Mouse (Mus musculus) CH12.LX (cell line): ENCODE data around the gene Asb18. TPM values are rescaled to one million over a fixed set of nuclear protein-coding genes. Genes with fewer than 3 reads are reported as not detected.

ENCODE experiments used
- DNase-seq: peaks from one replicate; pipeline ENCODE4 v3.0.0-alpha.2; 2013; ENCODE audit errors: extremely low read depth
- H3K27ac ChIP-seq: 2 replicates; pipeline ENCODE4 v1.5.1; 2012; ENCODE audit warnings: low read depth, mild to moderate bottlenecking, control low read depth, moderate library complexity; ENCODE audit not compliant: insufficient read depth
- H3K27me3 ChIP-seq: replicated peaks from 2 replicates; pipeline ENCODE3; 2012; ENCODE audit warnings: inconsistent platforms
- H3K36me3 ChIP-seq, 2 experiments: replicated peaks in 1 of 2; 2 replicates each; pipeline versions ENCODE3 to v1.6.1; 2012; ENCODE audit warnings: inconsistent platforms in 1 of 2, low read length in 1 of 2, mild to moderate bottlenecking in 1 of 2, mixed read lengths in 1 of 2, moderate library complexity in 1 of 2; ENCODE audit not compliant: control insufficient read depth in 1 of 2, insufficient read depth in 1 of 2
- H3K4me1 ChIP-seq, 2 experiments: 2 replicates each; pipeline ENCODE4 v1.6.1; 2012; ENCODE audit warnings: inconsistent platforms in 1 of 2, moderate library complexity in 1 of 2; ENCODE audit not compliant: insufficient read depth in 2 of 2, control insufficient read depth in 1 of 2
- H3K4me2 ChIP-seq: 2 replicates; pipeline ENCODE4 v1.6.1; 2012; ENCODE audit warnings: low read depth, mild to moderate bottlenecking, control low read depth; ENCODE audit not compliant: poor library complexity, insufficient read depth, severe bottlenecking
- H3K4me3 ChIP-seq, 3 experiments: fragments of 150-350 bp in 1 of 3; sonication (generic) in 1 of 3; replicated peaks in 1 of 3; 2 replicates each; pipeline versions ENCODE3 to v1.5.1; 2011 to 2012; ENCODE audit warnings: low read depth in 2 of 3, low read length in 2 of 3, mild to moderate bottlenecking in 2 of 3, moderate library complexity in 2 of 3, control low read depth in 1 of 3, improper control_type of control experiment in 1 of 3, inconsistent platforms in 1 of 3, mixed read lengths in 1 of 3; ENCODE audit not compliant: poor library complexity in 1 of 3
- H3K79me2 ChIP-seq: replicated peaks from 2 replicates; pipeline ENCODE4 v1.6.1; 2012; ENCODE audit warnings: mild to moderate bottlenecking, moderate library complexity; ENCODE audit not compliant: control insufficient read depth, poor library complexity, insufficient read depth, severe bottlenecking; ENCODE audit errors: extremely low read depth
- H3K9ac ChIP-seq: 2 replicates; pipeline ENCODE4 v1.6.1; 2012; ENCODE audit warnings: low read depth, mild to moderate bottlenecking, control low read depth, moderate library complexity; ENCODE audit not compliant: insufficient read depth
- H3K9me3 ChIP-seq: replicated peaks from 2 replicates; pipeline ENCODE3; 2012; ENCODE audit warnings: low read length, inconsistent platforms, mixed read lengths
- BHLHE40 ChIP-seq: IDR thresholded peaks from 2 replicates; pipeline ENCODE4 v1.6.1; 2011; ENCODE audit warnings: mild to moderate bottlenecking, low read depth, low read length, improper control_type of control experiment
- CHD1 ChIP-seq: IDR thresholded peaks from 2 replicates; pipeline ENCODE4 v1.6.1; 2012; ENCODE audit warnings: low read depth, low read length, improper control_type of control experiment, inconsistent platforms
- CTCF ChIP-seq, 2 experiments: IDR thresholded peaks in 1 of 2; conservative IDR thresholded peaks in 1 of 2; 2 replicates each; pipeline ENCODE4 v1.5.1; 2011 to 2012; ENCODE audit warnings: low read depth in 2 of 2, low read length in 2 of 2, improper control_type of control experiment in 1 of 2, inconsistent platforms in 1 of 2, mild to moderate bottlenecking in 1 of 2, moderate library complexity in 1 of 2
- EP300 ChIP-seq: IDR thresholded peaks from 2 replicates; pipeline ENCODE4 v1.6.1; 2011; ENCODE audit warnings: low read length, improper control_type of control experiment
- ETS1 ChIP-seq: conservative IDR thresholded peaks from 2 replicates; pipeline ENCODE4 v1.6.1; 2012; ENCODE audit warnings: low read depth, mild to moderate bottlenecking, inconsistent platforms, low read length, improper control_type of control experiment, moderate library complexity
- GABPA ChIP-seq: IDR thresholded peaks from 2 replicates; pipeline ENCODE4 v1.6.1; 2012; ENCODE audit warnings: low read depth, low read length, improper control_type of control experiment, inconsistent platforms; ENCODE audit not compliant: insufficient replicate concordance
- HCFC1 ChIP-seq: IDR thresholded peaks from 2 replicates; pipeline ENCODE4 v1.6.1; 2012; ENCODE audit warnings: low read depth, mild to moderate bottlenecking, inconsistent platforms, low read length, improper control_type of control experiment
- JUN ChIP-seq: IDR thresholded peaks from 2 replicates; pipeline ENCODE4 v1.6.1; 2011; ENCODE audit warnings: low read depth, mild to moderate bottlenecking, low read length, improper control_type of control experiment, moderate library complexity; ENCODE audit not compliant: insufficient read depth
- KAT2A ChIP-seq: IDR thresholded peaks from 2 replicates; pipeline ENCODE4 v1.6.1; 2012; ENCODE audit warnings: low read length, improper control_type of control experiment, inconsistent platforms; ENCODE audit not compliant: insufficient replicate concordance
- MAX ChIP-seq: IDR thresholded peaks from 2 replicates; pipeline ENCODE4 v1.6.1; 2011; ENCODE audit warnings: low read length, improper control_type of control experiment
- MAZ ChIP-seq: IDR thresholded peaks from 2 replicates; pipeline ENCODE4 v1.6.1; 2012; ENCODE audit warnings: low read depth, mild to moderate bottlenecking, inconsistent platforms, low read length, improper control_type of control experiment, moderate library complexity
- MEF2A ChIP-seq: IDR thresholded peaks from 2 replicates; pipeline ENCODE4 v1.6.1; 2014; ENCODE audit warnings: low read depth, mild to moderate bottlenecking, inconsistent platforms, low read length, improper control_type of control experiment, borderline replicate concordance
- MXI1 ChIP-seq: IDR thresholded peaks from 2 replicates; pipeline ENCODE4 v1.6.1; 2011; ENCODE audit warnings: mild to moderate bottlenecking, low read depth, low read length, improper control_type of control experiment
- MYC ChIP-seq: IDR thresholded peaks from 2 replicates; pipeline ENCODE4 v1.6.1; 2011; ENCODE audit warnings: low read depth, mild to moderate bottlenecking, improper control_type of control experiment, low read length
- NELFE ChIP-seq: IDR thresholded peaks from 2 replicates; pipeline ENCODE4 v1.6.1; 2011; ENCODE audit warnings: low read depth, low read length, improper control_type of control experiment
- NRF1 ChIP-seq: IDR thresholded peaks from 2 replicates; pipeline ENCODE4 v1.6.1; 2014; ENCODE audit warnings: low read depth, mild to moderate bottlenecking, inconsistent platforms, low read length, improper control_type of control experiment, moderate library complexity
- POLR2AphosphoS2 ChIP-seq: IDR thresholded peaks from 2 replicates; pipeline ENCODE4 v1.6.1; 2011; ENCODE audit warnings: low read depth, low read length, improper control_type of control experiment
- RAD21 ChIP-seq: IDR thresholded peaks from 2 replicates; pipeline ENCODE4 v1.6.1; 2011; ENCODE audit warnings: low read depth, mild to moderate bottlenecking, low read length, improper control_type of control experiment, moderate library complexity
- TBP ChIP-seq: conservative IDR thresholded peaks from 2 replicates; pipeline ENCODE4 v1.6.1; 2011; ENCODE audit warnings: low read depth, low read length, improper control_type of control experiment
- TCF12 ChIP-seq: IDR thresholded peaks from 2 replicates; pipeline ENCODE4 v1.6.1; 2014; ENCODE audit warnings: low read depth, mild to moderate bottlenecking, inconsistent platforms, low read length, improper control_type of control experiment
- UBTF ChIP-seq: IDR thresholded peaks from 2 replicates; pipeline ENCODE4 v1.6.1; 2012; ENCODE audit warnings: low read depth, mild to moderate bottlenecking, inconsistent platforms, low read length, improper control_type of control experiment, moderate library complexity
- ZMIZ1 ChIP-seq: IDR thresholded peaks from 2 replicates; pipeline ENCODE4 v1.6.1; 2012; ENCODE audit warnings: low read depth, mild to moderate bottlenecking, inconsistent platforms, low read length, improper control_type of control experiment
- ZNF384 ChIP-seq: IDR thresholded peaks from 2 replicates; pipeline ENCODE4 v1.6.1; 2012; ENCODE audit warnings: low read depth, low read length, improper control_type of control experiment, inconsistent platforms
- dilution Hi-C: fragments of 300-500 bp; cut with MboI; formaldehyde crosslinking; loops from 2 replicates; pipeline ENCODE4 v1.14.3; 2020; ENCODE audit warnings: low sequenced_read_pairs; ENCODE audit not compliant: extremely low pct_unique_long_range_greater_than_20kb, extremely low pct_ligation_motif_present
- in situ Hi-C: fragments of 300-500 bp; cut with MboI; formaldehyde crosslinking; loops from 3 replicates; pipeline ENCODE4 v1.14.3; 2019; ENCODE audit warnings: low sequenced_read_pairs, low pct_ligation_motif_present, low pct_unique_long_range_greater_than_20kb, mixed read lengths
- polyA plus RNA-seq: library from polyadenylated mRNA; unstranded; fragments of >175 nt; gene quantifications from 2 replicates; pipeline ENCODE4 v1.2.1, GENCODE M21; 2012; ENCODE audit warnings: low read depth; ENCODE audit not compliant: insufficient read length
- total RNA-seq, 2 experiments: library from RNA; depleted of rRNA; stranded (reverse); fragments of 300-350 nt in 1 of 2; fragments of >200 nt in 1 of 2; gene quantifications; 2 replicates each; pipeline ENCODE4 v1.2.3; 2012 to 2014

The Asb18 gene
- total and polyA plus RNA-seq, 3 experiments = not detected

GRCm38 (mm10) chr1:89968111-89968851, 46.2 kb downstream of the Asb18 start:
- Histone ChIP-seq H3K36me3 (no peaks in the 10 kb centered on the region), H3K27me3 (no peaks in the 10 kb centered on the region), H3K4me2 (no peak overlapping the region), H3K9ac (no peak overlapping the region)
- no peak for TF ChIP-seq MAZ
- no peak for TF ChIP-seq BHLHE40
- TF ChIP-seq TCF12 = no peak
- TF ChIP-seq ETS1 = no peak
- TF ChIP-seq CTCF (conservative IDR thresholded peaks at IDR 0.05 in 1 of 2, IDR thresholded peaks at IDR 0.05 in 1 of 2; ENCODE audit: low read depth in 2 of 2, low read length in 2 of 2) = no peak
- TF ChIP-seq NRF1 = no peak
- TF ChIP-seq MXI1 = no peak
- no peak for TF ChIP-seq NELFE
- TF ChIP-seq MYC = no peak
- no peak for TF ChIP-seq JUN
- no peak for TF ChIP-seq TBP
- no peak for TF ChIP-seq EP300
- no peak for TF ChIP-seq CHD1
- no peak for TF ChIP-seq ZNF384
- TF ChIP-seq ZMIZ1 = no peak
- TF ChIP-seq, all 38 proteins: peak for 0
- no peak overlapping the region for H3K27ac ChIP-seq
- in situ Hi-C loops (no loop called here), dilution Hi-C loops (no loop called here)
- DNase-seq = no peak
- no peaks in the 10 kb centered on the region for H3K79me2 ChIP-seq
- no peak overlapping the region for H3K4me3 ChIP-seq
- H3K9me3 ChIP-seq = peaks cover 83% of the 10 kb centered on the region
- H3K4me1 ChIP-seq = no peaks in the 10 kb centered on the region

DNA sequence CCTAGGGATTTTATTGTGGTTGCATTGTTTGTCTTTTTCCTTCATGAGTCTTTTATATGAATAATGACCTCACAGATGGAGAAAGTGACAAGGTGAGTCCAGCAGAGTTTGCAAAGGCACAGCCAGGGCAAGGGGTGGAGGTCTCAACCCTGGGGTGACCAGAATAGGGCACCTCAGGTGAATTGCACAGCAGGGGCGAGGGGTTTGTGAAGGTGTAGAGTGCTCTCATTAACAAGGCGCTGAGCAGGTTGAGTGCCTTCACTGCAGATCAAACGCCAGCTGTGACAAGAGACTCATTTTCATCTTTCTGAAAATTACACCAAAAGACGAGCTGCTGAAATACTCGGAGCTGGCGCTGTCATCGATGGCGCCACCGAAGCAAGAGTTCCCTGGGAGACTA, 46.9 kb downstream of the Asb18 start:
- dilution Hi-C loops (no loop called here), in situ Hi-C loops (no loop called here)
- H3K36me3 ChIP-seq = no peaks in the 10 kb centered on the region
- no peak overlapping the region for H3K27ac ChIP-seq
- no peaks in the 10 kb centered on the region for H3K79me2 ChIP-seq
- no peak for TF ChIP-seq KAT2A
- no peak for TF ChIP-seq HCFC1
- TF ChIP-seq RAD21 = no peak
- no peak for TF ChIP-seq UBTF
- no peak for TF ChIP-seq TCF12
- no peak for TF ChIP-seq MEF2A
- TF ChIP-seq MXI1 = no peak
- no peak for TF ChIP-seq ZNF384
- no peak for TF ChIP-seq POLR2AphosphoS2
- no peak for TF ChIP-seq MAX
- TF ChIP-seq NELFE = no peak
- no peak for TF ChIP-seq GABPA
- DNase-seq = no peak
- no peaks in the 10 kb centered on the region for H3K27me3 ChIP-seq
- no peak overlapping the region for H3K9ac ChIP-seq
- no peaks in the 10 kb centered on the region for H3K4me1 ChIP-seq
- H3K4me2 ChIP-seq = no peak overlapping the region
- H3K4me3 ChIP-seq = no peak overlapping the region
- peaks cover 86% of the 10 kb centered on the region for H3K9me3 ChIP-seq
